Mouse (Mus musculus): Measurements from ENCODE around the gene Myo1b.

DNA sequence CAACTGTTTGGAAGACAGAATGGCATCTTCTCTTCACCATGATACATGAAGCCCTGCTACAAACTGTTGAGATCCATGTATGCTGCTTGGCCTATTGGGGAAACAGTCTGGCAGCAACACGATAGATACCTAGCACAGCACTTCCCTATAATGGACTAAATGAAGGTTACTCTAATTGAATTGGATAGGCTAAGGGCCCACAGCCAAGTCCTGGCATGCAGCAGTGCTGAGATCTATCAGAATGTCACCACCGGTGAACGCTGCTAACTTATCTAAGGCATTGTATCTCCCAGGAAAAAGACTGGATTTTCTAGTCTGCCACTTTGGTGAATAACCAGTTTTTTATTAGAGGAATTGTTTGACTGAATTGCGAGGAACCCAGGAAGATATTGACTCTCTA, 31.2 kb upstream of the Myo1b start:
- no peak for TF ChIP-seq CTCF (IDR thresholded peaks at IDR 0.05; ENCODE audit: extremely low read depth, insufficient read depth, insufficient read length, insufficient replicate concordance)
- no peak for TF ChIP-seq POLR2A (IDR thresholded peaks at IDR 0.05; ENCODE audit: low read depth, low read length)

Data from spleen, adult 2 months (tissue).